Mouse (Mus musculus) embryonic facial prominence, embryonic 15.5 days (tissue): Measurements from ENCODE around the gene Strip1. TPM values are rescaled to one million over a fixed set of nuclear protein-coding genes. Genes with fewer than 3 reads are reported as not detected.

ENCODE experiments used
- ATAC-seq: fragments of 200-750 bp; cut with Nextera tagmentation; 2 replicates; pipeline ENCODE4 v1.8.0; 2017; ENCODE audit warnings: low read depth, moderate TSS enrichment; ENCODE audit not compliant: insufficient number of reproducible peaks, low FRiP score, low TSS enrichment
- H3K27ac ChIP-seq: fragments of 300-500 bp; sonication (generic); replicated peaks from 2 replicates; pipeline ENCODE4 v1.5.1; 2015; ENCODE audit warnings: mild to moderate bottlenecking, inconsistent platforms
- H3K27me3 ChIP-seq: fragments of 300-500 bp; sonication (generic); 2 replicates; pipeline ENCODE4 v1.6.1; 2015; ENCODE audit warnings: inconsistent platforms
- H3K36me3 ChIP-seq: fragments of 300-500 bp; sonication (generic); 2 replicates; pipeline ENCODE4 v1.6.1; 2015; ENCODE audit warnings: mild to moderate bottlenecking, inconsistent platforms
- H3K4me1 ChIP-seq: fragments of 300-500 bp; sonication (generic); 2 replicates; pipeline ENCODE4 v1.6.1; 2015; ENCODE audit warnings: inconsistent platforms
- H3K4me2 ChIP-seq: fragments of 300-500 bp; sonication (generic); replicated peaks from 2 replicates; pipeline ENCODE4 v1.6.1; 2015; ENCODE audit warnings: mild to moderate bottlenecking, inconsistent platforms
- H3K4me3 ChIP-seq: fragments of 300-500 bp; sonication (generic); replicated peaks from 2 replicates; pipeline ENCODE4 v1.5.1; 2015; ENCODE audit warnings: mild to moderate bottlenecking, inconsistent platforms
- H3K9ac ChIP-seq: fragments of 300-500 bp; sonication (generic); 2 replicates; pipeline ENCODE4 v1.6.1; 2015; ENCODE audit warnings: inconsistent platforms
- H3K9me3 ChIP-seq: fragments of 300-500 bp; sonication (generic); replicated peaks from 2 replicates; pipeline ENCODE4 v1.6.1; 2016; ENCODE audit warnings: inconsistent platforms
- whole genome bisulfite sequencing: fragments of 180-500 bp; shearing (Covaris S2); methylation state at CpG from one replicate; pipeline ENCODE4 v1.1.7; 2015; 5-methylcytosine and 5-hydroxymethylcytosine counted together
- polyA plus RNA-seq: library from polyadenylated mRNA; unstranded; fragments of >200 nt; fragmentation: Nextera tagmentation; extraction: Ambion mirVana; gene quantifications from 2 replicates; pipeline ENCODE4 v1.2.1, GENCODE M21; 2015

Strip1 gene
- 52.4 and 55.8 TPM in 2 replicates for polyA plus RNA-seq

GRCm38 (mm10) chr3:107631523-107631958 lies at the start of gene Strip1:
Gene Strip1 (minus strand): TSS chr3:107631694.
- WGBS = under 1% methylated on average over 35 of the region's 35 CpGs

GRCm38 (mm10) chr3:107680790-107681576 lies 49.5 kb upstream of the Strip1 start:
- no peak overlapping the region for H3K9ac ChIP-seq
- peak overlapping the region; percentile 3; the same call in 1 of the 2 replicates for H3K4me2 ChIP-seq
- ATAC-seq = peak; percentile 29; the same call in 1 of the 2 replicates
- peaks cover 39% of the 10 kb centered on the region for H3K4me1 ChIP-seq
- H3K9me3 ChIP-seq = no peaks in the 10 kb centered on the region
- H3K4me3 ChIP-seq = no peak overlapping the region
- H3K27me3 ChIP-seq = no peaks in the 10 kb centered on the region
- no peaks in the 10 kb centered on the region for H3K36me3 ChIP-seq
- H3K27ac ChIP-seq = peak overlapping the region; percentile 76
- WGBS = 18% methylated on average over 7 of the region's 7 CpGs

More at GRCm38 (mm10) chr3:107631523-107631958, at the start of gene Strip1:
- Histone ChIP-seq H3K4me1 (peaks cover 7% of the 10 kb centered on the region), H3K4me3 (peak within 1 kb of the TSS; percentile 99), H3K27ac (peak within 1 kb of the TSS; percentile 95), H3K9me3 (no peaks in the 10 kb centered on the region), H3K9ac (peak within 1 kb of the TSS; percentile 94), H3K36me3 (peaks cover 15% of the 10 kb centered on the region; the same call in 1 of the 2 replicates), H3K4me2 (peak within 1 kb of the TSS; percentile 83), H3K27me3 (no peaks in the 10 kb centered on the region)
- ATAC-seq = peak; percentile 96

GRCm38 (mm10) chr3:107671509-107671908 lies 40.0 kb upstream of the Strip1 start:
- Histone ChIP-seq H3K36me3 (peaks cover 79% of the 10 kb centered on the region), H3K27me3 (no peaks in the 10 kb centered on the region), H3K4me1 (no peaks in the 10 kb centered on the region), H3K9ac (no peak overlapping the region), H3K4me2 (no peak overlapping the region), H3K9me3 (no peaks in the 10 kb centered on the region), H3K4me3 (no peak overlapping the region), H3K27ac (no peak overlapping the region)
- WGBS = 88% methylated on average over 2 of the region's 2 CpGs
- no peak for ATAC-seq

- peaks cover 86% of the 10 kb centered on the region for H3K36me3 ChIP-seq
- H3K27ac ChIP-seq = no peak overlapping the region
- no peaks in the 10 kb centered on the region for H3K4me1 ChIP-seq
- no peaks in the 10 kb centered on the region for H3K27me3 ChIP-seq
- H3K4me3 ChIP-seq = no peak overlapping the region
- H3K4me2 ChIP-seq = no peak overlapping the region
- no peaks in the 10 kb centered on the region for H3K9me3 ChIP-seq
- 79% methylated on average over 4 of the region's 4 CpGs for WGBS
- ATAC-seq = no peak
- no peak overlapping the region for H3K9ac ChIP-seq
These were observed 39.0 kb upstream of the Strip1 start for GRCm38 (mm10) chr3:107670500-107670899.

GRCm38 (mm10) chr3:107668786-107669185 lies 37.3 kb upstream of the Strip1 start:
- no peaks in the 10 kb centered on the region for H3K9me3 ChIP-seq
- peak overlapping the region; percentile 13; the same call in 1 of the 2 replicates for H3K27ac ChIP-seq
- no peak for ATAC-seq
- H3K36me3 ChIP-seq = peaks cover 83% of the 10 kb centered on the region
- H3K27me3 ChIP-seq = no peaks in the 10 kb centered on the region
- H3K4me3 ChIP-seq = no peak overlapping the region
- WGBS = 72% methylated on average over 7 of the region's 7 CpGs
- no peak overlapping the region for H3K4me2 ChIP-seq
- no peak overlapping the region for H3K9ac ChIP-seq
- no peaks in the 10 kb centered on the region for H3K4me1 ChIP-seq

- Histone ChIP-seq H3K4me2 (no peak overlapping the region), H3K9ac (no peak overlapping the region), H3K27ac (no peak overlapping the region), H3K4me1 (no peaks in the 10 kb centered on the region), H3K4me3 (no peak overlapping the region), H3K27me3 (no peaks in the 10 kb centered on the region), H3K36me3 (peaks cover 88% of the 10 kb centered on the region), H3K9me3 (no peaks in the 10 kb centered on the region)
- no peak for ATAC-seq
- 77% methylated on average over 6 of the region's 6 CpGs for WGBS
These were observed 35.9 kb upstream of the Strip1 start for GRCm38 (mm10) chr3:107667426-107667825.

- H3K9ac ChIP-seq = no peak overlapping the region
- WGBS = 88% methylated on average over 1 of the region's 1 CpGs
- H3K4me2 ChIP-seq = no peak overlapping the region
- no peak overlapping the region for H3K4me3 ChIP-seq
- H3K36me3 ChIP-seq = peaks cover 89% of the 10 kb centered on the region
- no peak overlapping the region for H3K27ac ChIP-seq
- no peak for ATAC-seq
- no peaks in the 10 kb centered on the region for H3K27me3 ChIP-seq
- no peaks in the 10 kb centered on the region for H3K4me1 ChIP-seq
- H3K9me3 ChIP-seq = no peaks in the 10 kb centered on the region
These were observed 33.1 kb upstream of the Strip1 start for GRCm38 (mm10) chr3:107664641-107665040.

GRCm38 (mm10) chr3:107659000-107659399 lies 27.5 kb upstream of the Strip1 start:
- Histone ChIP-seq H3K27ac (no peak overlapping the region), H3K4me1 (no peaks in the 10 kb centered on the region), H3K9ac (no peak overlapping the region), H3K27me3 (no peaks in the 10 kb centered on the region), H3K36me3 (peaks cover 44% of the 10 kb centered on the region), H3K9me3 (no peaks in the 10 kb centered on the region), H3K4me2 (no peak overlapping the region), H3K4me3 (no peak overlapping the region)
- WGBS = 74% methylated on average over 1 of the region's 1 CpGs
- ATAC-seq = no peak

- H3K36me3 ChIP-seq = peaks cover 24% of the 10 kb centered on the region
- H3K4me1 ChIP-seq = no peaks in the 10 kb centered on the region
- no peaks in the 10 kb centered on the region for H3K9me3 ChIP-seq
- no peaks in the 10 kb centered on the region for H3K27me3 ChIP-seq
- no peak overlapping the region for H3K4me3 ChIP-seq
- no peak overlapping the region for H3K4me2 ChIP-seq
- WGBS = 71% methylated on average over 4 of the region's 4 CpGs
- no peak overlapping the region for H3K9ac ChIP-seq
- ATAC-seq = no peak
- H3K27ac ChIP-seq = no peak overlapping the region
These were observed 25.4 kb upstream of the Strip1 start for GRCm38 (mm10) chr3:107656888-107657287.

- 82% methylated on average over 2 of the region's 2 CpGs for WGBS
- no peaks in the 10 kb centered on the region for H3K27me3 ChIP-seq
- H3K4me2 ChIP-seq = no peak overlapping the region
- peaks cover 19% of the 10 kb centered on the region for H3K36me3 ChIP-seq
- no peak overlapping the region for H3K9ac ChIP-seq
- H3K4me3 ChIP-seq = no peak overlapping the region
- no peaks in the 10 kb centered on the region for H3K9me3 ChIP-seq
- no peak for ATAC-seq
- H3K27ac ChIP-seq = no peak overlapping the region
- no peaks in the 10 kb centered on the region for H3K4me1 ChIP-seq
These were observed 24.7 kb upstream of the Strip1 start for GRCm38 (mm10) chr3:107656151-107656550.

- no peaks in the 10 kb centered on the region for H3K4me1 ChIP-seq
- no peak overlapping the region for H3K9ac ChIP-seq
- H3K27ac ChIP-seq = no peak overlapping the region
- peaks cover 13% of the 10 kb centered on the region for H3K36me3 ChIP-seq
- no peaks in the 10 kb centered on the region for H3K9me3 ChIP-seq
- H3K4me3 ChIP-seq = no peak overlapping the region
- WGBS = 60% methylated on average over 3 of the region's 3 CpGs
- H3K4me2 ChIP-seq = no peak overlapping the region
- no peak for ATAC-seq
- no peaks in the 10 kb centered on the region for H3K27me3 ChIP-seq
These were observed 24.0 kb upstream of the Strip1 start for GRCm38 (mm10) chr3:107655491-107655890.
